Mouse (Mus musculus): ENCODE measurements around the gene Pld6. TPM values are rescaled to one million over a fixed set of nuclear protein-coding genes. Genes with fewer than 3 reads are reported as not detected.
"Not testable (repeated sequence)": the region's sequence is repeated elsewhere in the genome, so short reads cannot be mapped to it uniquely, and the experiment has no call there.

The Pld6 gene
- polyA plus RNA-seq, 1 experiment from 2014 or later = 3.9 TPM

DNA sequence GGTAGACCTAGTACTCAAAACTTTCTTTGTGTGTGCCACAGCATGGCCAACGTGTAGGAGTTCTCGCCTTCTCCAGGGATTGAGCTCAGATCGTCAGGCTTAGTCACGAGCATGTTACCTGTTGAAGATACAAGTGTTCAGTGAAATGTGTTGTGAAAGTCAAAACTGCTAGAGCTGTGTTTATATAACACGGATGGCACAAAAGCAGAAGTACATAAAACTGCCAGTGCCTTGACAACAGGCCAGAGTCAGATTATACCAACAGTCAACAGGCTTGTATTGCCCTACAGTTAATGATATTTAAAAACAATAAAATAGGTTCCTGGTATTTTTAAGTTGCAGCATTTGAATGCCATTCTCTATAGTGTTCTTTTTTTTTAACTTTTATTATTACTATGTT lies 41.6 kb downstream of the Pld6 start:
- Histone ChIP-seq H3K27ac (ENCODE audit: poor library complexity, severe bottlenecking) (no peak overlapping the region), H3K9ac (no peak overlapping the region), H3K9me3 (replicated peaks) (no peaks in the 10 kb centered on the region), H3K27me3 (replicated peaks) (no peaks in the 10 kb centered on the region), H3K4me2 (no peak overlapping the region), H3K36me3 (peaks cover 79% of the 10 kb centered on the region), H3K4me3 (no peak overlapping the region), H3K4me1 (replicated peaks) (no peaks in the 10 kb centered on the region)
- no peak for ATAC-seq (ENCODE audit: insufficient number of reproducible peaks, low FRiP score)
- 86% methylated on average over 5 of the region's 5 CpGs for WGBS

GRCm38 (mm10) chr11:59744374-59744773 lies 43.1 kb downstream of the Pld6 start:
- Histone ChIP-seq H3K27ac (ENCODE audit: poor library complexity, severe bottlenecking) (no peak overlapping the region), H3K4me1 (replicated peaks) (no peaks in the 10 kb centered on the region), H3K4me2 (no peak overlapping the region), H3K36me3 (peaks cover 78% of the 10 kb centered on the region), H3K4me3 (no peak overlapping the region), H3K9ac (no peak overlapping the region), H3K9me3 (replicated peaks) (no peaks in the 10 kb centered on the region), H3K27me3 (replicated peaks) (no peaks in the 10 kb centered on the region)
- no peak for ATAC-seq (ENCODE audit: insufficient number of reproducible peaks, low FRiP score)
- WGBS = 92% methylated on average over 4 of the region's 4 CpGs

- Histone ChIP-seq H3K4me1 (replicated peaks) (no peaks in the 10 kb centered on the region), H3K27ac (ENCODE audit: poor library complexity, severe bottlenecking) (no peak overlapping the region), H3K36me3 (peaks cover 78% of the 10 kb centered on the region), H3K9me3 (replicated peaks) (no peaks in the 10 kb centered on the region), H3K27me3 (replicated peaks) (no peaks in the 10 kb centered on the region), H3K9ac (no peak overlapping the region), H3K4me3 (no peak overlapping the region), H3K4me2 (no peak overlapping the region)
- WGBS = 92% methylated on average over 1 of the region's 1 CpGs
- ATAC-seq (ENCODE audit: insufficient number of reproducible peaks, low FRiP score) = no peak
These were observed 43.7 kb downstream of the Pld6 start for GRCm38 (mm10) chr11:59743712-59744111.

- no peak for ATAC-seq (ENCODE audit: insufficient number of reproducible peaks, low FRiP score)
- Histone ChIP-seq H3K36me3 (peaks cover 79% of the 10 kb centered on the region), H3K27me3 (replicated peaks) (no peaks in the 10 kb centered on the region), H3K4me3 (no peak overlapping the region), H3K4me1 (replicated peaks) (no peaks in the 10 kb centered on the region), H3K4me2 (no peak overlapping the region), H3K27ac (ENCODE audit: poor library complexity, severe bottlenecking) (no peak overlapping the region), H3K9ac (no peak overlapping the region), H3K9me3 (replicated peaks) (no peaks in the 10 kb centered on the region)
- whole genome bisulfite sequencing = 90% methylated on average over 2 of the region's 2 CpGs
These were observed 44.1 kb downstream of the Pld6 start for GRCm38 (mm10) chr11:59743307-59743706.

DNA sequence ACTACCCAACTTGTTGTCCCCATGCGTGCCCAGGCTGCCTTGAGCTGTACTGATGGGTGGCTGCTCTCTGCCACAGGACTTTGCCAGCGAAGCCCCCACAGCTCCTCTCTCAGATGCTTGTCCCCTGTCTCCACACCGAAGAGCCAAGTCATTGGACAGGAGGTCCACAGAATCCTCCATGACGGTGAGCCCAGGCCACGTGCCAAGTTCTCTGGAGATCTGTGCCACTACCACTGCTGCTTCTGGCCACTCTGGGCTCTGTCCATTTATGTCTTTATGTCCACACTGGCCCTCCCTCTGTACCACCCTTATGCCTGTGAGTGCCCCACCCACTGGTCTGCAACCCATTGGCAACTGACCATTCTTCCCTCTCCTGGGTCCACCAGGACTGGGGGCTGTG lies 45.5 kb downstream of the Pld6 start:
- no peaks in the 10 kb centered on the region for H3K4me1 ChIP-seq (replicated peaks)
- H3K9me3 ChIP-seq (replicated peaks) = no peaks in the 10 kb centered on the region
- H3K4me3 ChIP-seq = no peak overlapping the region
- WGBS = 94% methylated on average over 5 of the region's 5 CpGs
- H3K36me3 ChIP-seq = peaks cover 88% of the 10 kb centered on the region
- H3K27me3 ChIP-seq (replicated peaks) = no peaks in the 10 kb centered on the region
- no peak overlapping the region for H3K4me2 ChIP-seq
- no peak overlapping the region for H3K27ac ChIP-seq (ENCODE audit: poor library complexity, severe bottlenecking)
- no peak for ATAC-seq (ENCODE audit: insufficient number of reproducible peaks, low FRiP score)
- no peak overlapping the region for H3K9ac ChIP-seq

DNA sequence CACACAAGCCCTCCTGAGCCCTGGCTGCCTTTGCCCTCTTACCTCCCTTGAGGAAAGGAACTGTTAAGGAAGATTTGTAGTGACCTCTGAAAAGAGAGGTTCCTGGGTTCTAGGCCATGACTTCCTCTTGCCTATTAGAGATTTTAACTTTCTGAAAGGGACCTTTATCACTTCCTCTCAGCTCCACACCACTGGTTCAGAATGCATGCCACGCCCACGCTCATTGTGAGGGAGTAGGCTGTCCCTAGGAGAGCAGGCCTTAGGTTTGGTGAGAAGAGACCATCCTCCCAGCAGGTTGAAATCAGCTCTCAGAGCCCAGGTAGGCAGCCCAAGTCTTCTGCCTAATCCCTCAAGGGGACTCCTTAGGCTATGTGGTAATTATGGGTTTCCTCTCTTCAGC lies 47.4 kb downstream of the Pld6 start:
- Histone ChIP-seq H3K27ac (ENCODE audit: poor library complexity, severe bottlenecking) (no peak overlapping the region), H3K9me3 (replicated peaks) (no peaks in the 10 kb centered on the region), H3K4me1 (replicated peaks) (no peaks in the 10 kb centered on the region), H3K4me3 (no peak overlapping the region), H3K36me3 (peaks cover 97% of the 10 kb centered on the region), H3K4me2 (no peak overlapping the region), H3K9ac (no peak overlapping the region), H3K27me3 (replicated peaks) (no peaks in the 10 kb centered on the region)
- no peak for ATAC-seq (ENCODE audit: insufficient number of reproducible peaks, low FRiP score)
- WGBS = 86% methylated on average over 2 of the region's 2 CpGs

GRCm38 (mm10) chr11:59737250-59737649 lies 50.2 kb downstream of the Pld6 start:
- 97% methylated on average over 12 of the region's 12 CpGs for WGBS
- H3K4me3 ChIP-seq = no peak overlapping the region
- ATAC-seq (ENCODE audit: insufficient number of reproducible peaks, low FRiP score) = no peak

DNA sequence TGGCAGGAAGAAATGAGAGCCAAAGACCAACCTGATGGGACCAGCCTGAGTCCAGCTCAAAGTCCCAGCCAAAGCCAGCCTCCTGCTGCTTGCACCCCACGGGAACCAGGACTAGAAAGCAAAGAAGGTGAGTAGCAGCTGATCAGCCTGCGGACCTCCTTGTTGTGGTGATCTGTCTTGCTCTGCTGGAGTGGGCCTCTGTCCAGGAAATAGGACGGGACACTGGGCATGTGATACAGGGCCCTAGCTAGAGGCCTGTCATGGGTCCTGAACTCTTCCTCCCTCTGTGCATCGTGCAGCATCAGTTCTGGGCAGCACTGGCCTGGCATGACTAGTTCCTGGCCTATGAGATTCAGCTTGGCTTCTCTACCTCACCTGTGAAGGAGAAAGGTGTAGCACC lies 51.5 kb downstream of the Pld6 start:
- H3K27me3 ChIP-seq (replicated peaks); ATAC-seq (ENCODE audit: insufficient number of reproducible peaks, low FRiP score); H3K4me2 ChIP-seq; H3K4me3 ChIP-seq; H3K27ac ChIP-seq (ENCODE audit: poor library complexity, severe bottlenecking); H3K4me1 ChIP-seq (replicated peaks); H3K9me3 ChIP-seq (replicated peaks); H3K9ac ChIP-seq: not testable (repeated sequence)
- WGBS = 90% methylated on average over 4 of the region's 4 CpGs
- peaks cover 79% of the 10 kb centered on the region for H3K36me3 ChIP-seq

More at GRCm38 (mm10) chr11:59737250-59737649, 50.2 kb downstream of the Pld6 start:
- no peak overlapping the region for H3K9ac ChIP-seq
- H3K9me3 ChIP-seq (replicated peaks) = no peaks in the 10 kb centered on the region
- H3K27ac ChIP-seq (ENCODE audit: poor library complexity, severe bottlenecking) = no peak overlapping the region
- peaks cover 84% of the 10 kb centered on the region for H3K36me3 ChIP-seq
- no peak overlapping the region for H3K4me2 ChIP-seq
- 0 out of 2 replicates have a peak, but pooled peaks cover 3% of the 10 kb centered on the region for H3K4me1 ChIP-seq (replicated peaks)
- no peaks in the 10 kb centered on the region for H3K27me3 ChIP-seq (replicated peaks)

DNA sequence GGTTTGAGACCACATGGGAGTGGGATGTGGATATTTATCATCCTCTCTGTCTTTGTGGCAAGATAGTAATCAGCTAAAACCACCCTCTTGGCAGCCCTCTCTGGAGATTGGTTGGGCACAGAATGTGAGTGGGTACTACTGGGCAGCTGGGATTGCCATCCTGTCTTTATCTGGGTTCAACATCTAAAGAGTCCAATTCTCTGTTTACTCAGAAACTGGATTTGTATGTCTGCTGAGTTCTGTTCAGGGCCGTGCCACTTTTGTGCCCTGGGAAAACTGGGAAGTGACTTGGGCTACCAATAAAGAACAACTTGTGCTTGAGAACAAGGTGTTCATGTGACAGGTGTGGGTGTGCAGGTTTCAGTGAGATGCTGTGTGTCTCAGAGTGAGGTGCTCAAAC lies 53.1 kb downstream of the Pld6 start:
- Histone ChIP-seq H3K27ac (ENCODE audit: poor library complexity, severe bottlenecking) (no peak overlapping the region), H3K4me3 (no peak overlapping the region), H3K36me3 (peaks cover 72% of the 10 kb centered on the region), H3K27me3 (replicated peaks) (no peaks in the 10 kb centered on the region), H3K4me1 (replicated peaks) (0 out of 2 replicates have a peak, but pooled peaks cover 3% of the 10 kb centered on the region), H3K9me3 (replicated peaks) (no peaks in the 10 kb centered on the region), H3K4me2 (no peak overlapping the region), H3K9ac (no peak overlapping the region)
- no peak for ATAC-seq (ENCODE audit: insufficient number of reproducible peaks, low FRiP score)
- 83% methylated on average over 1 of the region's 1 CpGs for WGBS

Other genes with a start within 250 kb of the Pld6 start
- gene Nlrp3, start 246.1 kb downstream of the Pld6 start, polyA plus RNA-seq (2016; fragmentation: Nextera tagmentation; extraction: Ambion mirVana) = 0.08 and 0.09 TPM in 2 replicates
- gene Olfr222, start 211.4 kb downstream of the Pld6 start, polyA plus RNA-seq (2016; fragmentation: Nextera tagmentation; extraction: Ambion mirVana) = not detected in 2 replicates
- gene Olfr223, start 194.4 kb downstream of the Pld6 start, polyA plus RNA-seq (2016; fragmentation: Nextera tagmentation; extraction: Ambion mirVana) = not detected in 2 replicates
- 79.5 and 79.8 TPM in 2 replicates for gene Mprip, start 126.3 kb downstream of the Pld6 start, polyA plus RNA-seq (2016; fragmentation: Nextera tagmentation; extraction: Ambion mirVana)
- 25.1 and 26.5 TPM in 2 replicates for gene Flcn, start 22.4 kb upstream of the Pld6 start, polyA plus RNA-seq (2016; fragmentation: Nextera tagmentation; extraction: Ambion mirVana)
- 35.7 and 36.2 TPM in 2 replicates for gene Nt5m, start 51.8 kb upstream of the Pld6 start, polyA plus RNA-seq (2016; fragmentation: Nextera tagmentation; extraction: Ambion mirVana)
- 158 and 163 TPM in 2 replicates for gene Cops3, start 52.2 kb upstream of the Pld6 start, polyA plus RNA-seq (2016; fragmentation: Nextera tagmentation; extraction: Ambion mirVana)
- gene Med9, start 160.6 kb upstream of the Pld6 start, polyA plus RNA-seq (2016; fragmentation: Nextera tagmentation; extraction: Ambion mirVana) = 46.5 and 48.2 TPM in 2 replicates
- gene Rasd1, start 177.3 kb upstream of the Pld6 start, polyA plus RNA-seq (2016; fragmentation: Nextera tagmentation; extraction: Ambion mirVana) = 13.5 TPM in 2 replicates

Measured in heart, embryonic 12.5 days (tissue).